Mouse (Mus musculus) lung, postnatal 0 days (tissue): Measurements from ENCODE around the gene Gm39566. TPM values are rescaled to one million over a fixed set of nuclear protein-coding genes. Genes with fewer than 3 reads are reported as not detected.

ENCODE experiments used
- ATAC-seq: fragments of 200-750 bp; cut with Nextera tagmentation; 2 replicates; pipeline ENCODE4 v1.8.0; 2017; ENCODE audit warnings: moderate library complexity
- DNase-seq: peaks from one replicate; pipeline ENCODE4 v3.0.0-alpha.2; 2016; ENCODE audit warnings: low spot score
- H3K27ac ChIP-seq: fragments of 300-500 bp; sonication (generic); 2 replicates; pipeline ENCODE4 v1.5.1; 2014; ENCODE audit warnings: antibody characterized with exemption, mild to moderate bottlenecking, low read length, mixed read lengths
- H3K27me3 ChIP-seq: fragments of 300-500 bp; sonication (generic); replicated peaks from 2 replicates; pipeline ENCODE4 v1.6.1; 2014; ENCODE audit warnings: low read length, mixed read lengths; ENCODE audit not compliant: insufficient read depth
- H3K36me3 ChIP-seq: fragments of 300-500 bp; sonication (generic); 2 replicates; pipeline ENCODE4 v1.6.1; 2014; ENCODE audit warnings: low read length, mixed read lengths; ENCODE audit not compliant: insufficient read depth
- H3K4me1 ChIP-seq: fragments of 300-500 bp; sonication (generic); 2 replicates; pipeline ENCODE4 v1.6.1; 2014; ENCODE audit warnings: antibody characterized with exemption, low read depth, low read length, mixed read lengths; ENCODE audit not compliant: insufficient read depth
- H3K4me2 ChIP-seq: fragments of 300-500 bp; sonication (generic); replicated peaks from 2 replicates; pipeline ENCODE4 v1.6.1; 2014; ENCODE audit warnings: low read depth, mild to moderate bottlenecking, low read length, moderate library complexity, mixed read lengths
- H3K4me3 ChIP-seq: fragments of 300-500 bp; sonication (generic); 2 replicates; pipeline ENCODE4 v1.5.1; 2014; ENCODE audit warnings: low read depth, low read length
- H3K9ac ChIP-seq: fragments of 300-500 bp; sonication (generic); replicated peaks from 2 replicates; pipeline ENCODE4 v1.6.1; 2014; ENCODE audit warnings: low read depth, mild to moderate bottlenecking
- H3K9me3 ChIP-seq: fragments of 300-500 bp; sonication (generic); 2 replicates; pipeline ENCODE4 v1.6.1; 2016; ENCODE audit warnings: low read length, mixed read lengths
- CTCF ChIP-seq: IDR thresholded peaks from 2 replicates; pipeline ENCODE4 v1.5.1; 2016; ENCODE audit warnings: antibody characterized with exemption, mild to moderate bottlenecking
- EP300 ChIP-seq: IDR thresholded peaks from 2 replicates; pipeline ENCODE4 v1.6.1; 2016; ENCODE audit warnings: antibody characterized with exemption, mild to moderate bottlenecking, control low read depth
- WGBS: fragments of 180-500 bp; shearing (Covaris S2); extraction: QIAGEN DNeasy Blood & Tissue Kit; methylation state at CpG from one replicate; pipeline ENCODE4 v1.1.7; 2014; 5-methylcytosine and 5-hydroxymethylcytosine counted together
- polyA plus RNA-seq: library from polyadenylated mRNA; unstranded; fragments of >200 nt; fragmentation: Nextera tagmentation; extraction: Ambion mirVana; gene quantifications from 2 replicates; pipeline ENCODE4 v1.2.1, GENCODE M21; 2015

Gm39566 gene
- polyA plus RNA-seq, 1 experiment from 2014 or later, result not detected

GRCm38 (mm10) chr11:69775716-69776115 is 39.4 kb downstream of the Gm39566 start:
- Histone ChIP-seq H3K4me3 (no peak overlapping the region), H3K27me3 (no peaks in the 10 kb centered on the region), H3K27ac (no peak overlapping the region), H3K9me3 (no peaks in the 10 kb centered on the region), H3K9ac (no peak overlapping the region), H3K4me1 (no peaks in the 10 kb centered on the region), H3K36me3 (no peaks in the 10 kb centered on the region), H3K4me2 (no peak overlapping the region)
- no peak for ATAC-seq
- 52% methylated on average over 10 of the region's 10 CpGs for WGBS
- no peak for TF ChIP-seq EP300
- TF ChIP-seq CTCF, result no peak
- DNase-seq, result no peak

GRCm38 (mm10) chr11:69774961-69775360 is 40.1 kb downstream of the Gm39566 start:
- Histone ChIP-seq H3K36me3 (no peaks in the 10 kb centered on the region), H3K27ac (no peak overlapping the region), H3K4me1 (no peaks in the 10 kb centered on the region), H3K27me3 (no peaks in the 10 kb centered on the region), H3K9me3 (no peaks in the 10 kb centered on the region), H3K4me3 (no peak overlapping the region), H3K9ac (no peak overlapping the region), H3K4me2 (no peak overlapping the region)
- TF ChIP-seq EP300 (no peak), CTCF (no peak)
- DNase-seq (no peak), ATAC-seq (no peak)
- WGBS, result 62% methylated on average over 5 of the region's 5 CpGs

- H3K36me3 ChIP-seq, result no peaks in the 10 kb centered on the region
- peak overlapping the region; percentile 97; the same call in 1 of the 2 replicates for H3K4me3 ChIP-seq
- DNase-seq (peak; percentile 69), ATAC-seq (peak; percentile 38)
- H3K27me3 ChIP-seq, result no peaks in the 10 kb centered on the region
- TF ChIP-seq CTCF (no peak), EP300 (peak; percentile 68; the same call in 1 of the 2 replicates)
- peak overlapping the region; percentile 57 for H3K4me2 ChIP-seq
- H3K27ac ChIP-seq, result peak overlapping the region; percentile 99; the same call in 1 of the 2 replicates
- H3K4me1 ChIP-seq, result peaks cover 13% of the 10 kb centered on the region; the same call in 1 of the 2 replicates
- no peaks in the 10 kb centered on the region for H3K9me3 ChIP-seq
- 41% methylated on average over 4 of the region's 4 CpGs for WGBS
- H3K9ac ChIP-seq, result 0 out of 2 replicates have a peak overlapping the region, but pooled peaks have one; percentile 3
These were observed 47.5 kb downstream of the Gm39566 start for GRCm38 (mm10) chr11:69767625-69767909.

DNA sequence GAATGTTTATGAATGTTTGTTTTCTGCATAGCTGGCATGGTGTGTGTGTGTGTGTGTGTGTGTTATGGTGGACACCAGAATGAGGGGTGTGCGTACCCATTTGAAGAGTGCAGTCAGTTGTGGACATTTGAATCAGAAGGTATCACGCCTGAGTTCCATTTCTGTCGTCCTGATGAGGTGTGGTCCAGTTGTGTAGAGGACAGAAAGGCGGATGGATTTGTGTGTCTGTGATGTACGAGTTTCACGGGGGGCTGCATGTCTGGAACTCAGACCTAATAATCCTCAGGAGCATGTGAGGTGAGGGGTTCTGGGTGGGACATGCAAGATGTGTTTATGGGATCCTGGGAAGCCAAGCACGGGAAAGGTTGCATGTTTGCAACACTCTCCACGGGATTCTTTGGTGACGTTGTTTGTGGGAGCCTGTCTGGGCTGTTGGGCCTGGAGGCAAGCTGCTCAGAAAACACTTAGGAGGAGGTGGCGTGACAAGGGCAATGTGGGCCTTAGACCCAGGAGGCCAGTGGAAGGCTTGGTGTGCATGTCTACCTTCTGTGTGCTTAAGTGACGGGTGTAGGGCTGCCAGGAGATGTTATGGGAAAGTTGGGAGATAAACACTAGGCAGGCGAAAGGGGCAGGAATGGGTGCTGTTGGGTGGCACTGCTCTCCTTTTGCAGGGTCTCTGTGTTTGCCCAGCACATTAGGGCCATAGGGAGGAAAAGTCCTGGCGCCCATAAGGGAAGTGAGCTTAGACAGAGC is 48.0 kb downstream of the Gm39566 start:
- TF ChIP-seq CTCF, result no peak
- TF ChIP-seq EP300, result no peak; the same call in 1 of the 2 replicates
- 42% methylated on average over 13 of the region's 13 CpGs for WGBS

GRCm38 (mm10) chr11:69766126-69766609 is 48.9 kb downstream of the Gm39566 start:
- WGBS, result 1% methylated on average over 21 of the region's 37 CpGs
- DNase-seq, result peak; percentile 87
- TF ChIP-seq CTCF, result peak; percentile 20; the same call in 1 of the 2 replicates
- no peak for TF ChIP-seq EP300

More for the DNA sequence above, 48.0 kb downstream of the Gm39566 start:
- peak; percentile 44 for DNase-seq
- H3K4me1 ChIP-seq, result peaks cover 13% of the 10 kb centered on the region; the same call in 1 of the 2 replicates
- H3K27me3 ChIP-seq, result no peaks in the 10 kb centered on the region
- 0 out of 2 replicates have a peak, but pooled peaks have one; percentile 12 for ATAC-seq
- H3K9me3 ChIP-seq, result no peaks in the 10 kb centered on the region
- H3K9ac ChIP-seq, result peak overlapping the region; percentile 99
- peak overlapping the region; percentile 57 for H3K4me2 ChIP-seq
- H3K4me3 ChIP-seq, result peak overlapping the region; percentile 97
- peak overlapping the region; percentile 99 for H3K27ac ChIP-seq
- H3K36me3 ChIP-seq, result no peaks in the 10 kb centered on the region

DNA sequence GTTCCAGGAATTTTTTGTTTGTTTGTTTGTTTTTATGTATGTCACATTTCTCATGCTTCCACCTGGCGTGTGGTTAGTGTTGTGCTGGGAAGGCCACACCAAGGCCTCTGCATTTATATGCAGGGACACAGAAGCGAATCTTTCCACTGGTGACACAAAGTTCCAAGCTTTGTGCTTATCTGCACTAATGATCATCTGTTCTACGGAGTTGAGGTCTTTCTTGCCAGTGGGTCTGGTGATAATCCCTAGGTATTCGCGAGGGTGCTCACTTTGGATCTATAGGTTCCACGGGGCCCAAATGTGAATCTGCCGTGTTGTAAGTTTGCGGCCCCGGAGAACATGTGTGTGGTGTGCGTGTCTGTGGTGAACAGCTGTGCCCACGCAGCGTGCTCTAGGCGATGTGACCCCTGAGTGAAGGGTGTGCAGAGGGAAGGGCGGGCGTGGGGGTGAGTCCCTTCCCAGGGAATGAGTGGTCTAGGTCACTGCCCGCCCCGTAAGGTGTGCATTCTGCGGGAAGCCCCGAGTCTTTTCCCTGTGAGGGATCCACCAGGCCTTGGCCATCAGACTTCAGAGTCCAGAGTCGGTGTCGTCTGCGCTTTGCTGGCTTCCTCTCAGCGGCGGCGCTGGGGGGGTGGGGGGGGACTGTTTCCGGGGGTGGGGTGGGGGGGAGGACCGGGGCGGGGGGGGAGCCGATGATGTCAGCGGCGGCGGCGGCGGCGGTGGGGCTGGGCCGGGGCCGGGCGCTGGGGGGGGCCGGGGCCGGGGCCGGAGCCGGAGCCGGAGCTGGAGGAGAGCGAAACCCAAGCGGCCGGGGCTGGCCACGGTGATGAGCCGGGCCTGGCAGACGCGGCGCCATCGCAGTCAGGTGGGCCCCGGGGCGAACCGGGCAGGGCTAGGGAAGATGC is 49.6 kb downstream of the Gm39566 start, which contains the start of gene Zbtb4:
Gene Zbtb4 (plus strand): TSS at position 692 of the 905 bp plus-strand sequence.
- Histone ChIP-seq H3K9me3 (no peaks in the 10 kb centered on the region), H3K36me3 (no peaks in the 10 kb centered on the region), H3K4me1 (peaks cover 13% of the 10 kb centered on the region; the same call in 1 of the 2 replicates), H3K27me3 (no peaks in the 10 kb centered on the region), H3K9ac (peak within 1 kb of the TSS; percentile 99), H3K4me3 (peak within 1 kb of the TSS; percentile 97), H3K4me2 (peak within 1 kb of the TSS; percentile 57), H3K27ac (peak within 1 kb of the TSS; percentile 99)
- 26% methylated on average over 23 of the region's 55 CpGs for WGBS
- DNase-seq, result peak; percentile 56
- peak; percentile 75 for ATAC-seq
- TF ChIP-seq EP300 (no peak), CTCF (no peak)

More at GRCm38 (mm10) chr11:69766126-69766609, 48.9 kb downstream of the Gm39566 start:
- Histone ChIP-seq H3K9ac (peak overlapping the region; percentile 99), H3K27me3 (no peaks in the 10 kb centered on the region), H3K4me2 (peak overlapping the region; percentile 57), H3K4me3 (peak overlapping the region; percentile 97), H3K4me1 (peaks cover 13% of the 10 kb centered on the region; the same call in 1 of the 2 replicates), H3K36me3 (no peaks in the 10 kb centered on the region), H3K9me3 (no peaks in the 10 kb centered on the region), H3K27ac (peak overlapping the region; percentile 99)
- peak; percentile 87 for ATAC-seq
